Mouse (Mus musculus) heart, adult 2 months (tissue): ENCODE measurements around the gene Cnnm2.

Experiments used
- CTCF ChIP-seq: fragments of 200-600 bp; IDR thresholded peaks from 2 replicates; pipeline ENCODE4 v1.8.1; 2022; ENCODE audit warnings: antibody characterized with exemption, mild to moderate bottlenecking, moderate library complexity
- EP300 ChIP-seq: fragments of 200-500 bp; IDR thresholded peaks from 2 replicates; pipeline ENCODE4 v1.6.1; 2011; ENCODE audit warnings: low read depth, low read length, control low read depth; ENCODE audit not compliant: insufficient read depth
- POLR2A ChIP-seq: fragments of 200-500 bp; IDR thresholded peaks from 2 replicates; pipeline ENCODE4 v1.6.1; 2011; ENCODE audit warnings: mild to moderate bottlenecking, low read depth, low read length, control low read depth; ENCODE audit not compliant: insufficient read depth

DNA sequence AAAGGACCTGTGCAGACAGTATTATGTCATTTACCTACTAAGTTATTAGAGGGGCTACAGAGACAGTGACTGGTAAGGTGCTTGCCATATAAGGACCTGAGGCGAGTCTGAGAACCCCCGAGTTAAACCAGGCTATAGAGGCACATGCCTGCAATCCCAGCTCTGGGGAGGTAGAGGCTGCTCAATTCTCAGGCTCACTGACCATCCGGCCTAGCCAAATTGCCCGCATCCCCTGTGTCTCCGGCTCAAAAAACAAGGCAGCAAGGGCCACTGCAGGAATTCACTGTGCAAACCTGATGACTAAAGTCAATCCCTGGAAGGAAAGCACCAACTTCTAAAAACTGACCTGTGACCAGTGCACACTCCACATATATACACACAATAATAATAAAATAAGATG lies 142.0 kb downstream of the Cnnm2 start:
- no peak for TF ChIP-seq CTCF
- TF ChIP-seq EP300, result no peak
- no peak for TF ChIP-seq POLR2A
